Mouse (Mus musculus) bone marrow, adult 2 months (tissue): ENCODE results near the gene 4930524J08Rik.

Experiments used
- CTCF ChIP-seq: fragments of 200-500 bp; IDR thresholded peaks from 2 replicates; pipeline ENCODE4 v1.5.1; 2011; ENCODE audit warnings: low read length, control low read depth; ENCODE audit not compliant: control insufficient read depth, insufficient read depth
- POLR2A ChIP-seq: fragments of 200-500 bp; IDR thresholded peaks from 2 replicates; pipeline ENCODE4 v1.6.1; 2011; ENCODE audit warnings: low read depth, mild to moderate bottlenecking, control low read depth, low read length, borderline replicate concordance; ENCODE audit not compliant: control insufficient read depth

GRCm38 (mm10) chr5:100005431-100005830, 26.6 kb downstream of the 4930524J08Rik start:
- TF ChIP-seq CTCF (no peak), POLR2A (no peak)
